Mouse (Mus musculus): ENCODE data around the gene 1700010B08Rik. TPM values are rescaled to one million over a fixed set of nuclear protein-coding genes. Genes with fewer than 3 reads are reported as not detected.
"Not testable (repeated sequence)": the region's sequence is repeated elsewhere in the genome, so short reads cannot be mapped to it uniquely, and the experiment has no call there.

Gene 1700010B08Rik
- polyA plus RNA-seq, 1 experiment from 2014 or later, result 0.19 TPM

DNA sequence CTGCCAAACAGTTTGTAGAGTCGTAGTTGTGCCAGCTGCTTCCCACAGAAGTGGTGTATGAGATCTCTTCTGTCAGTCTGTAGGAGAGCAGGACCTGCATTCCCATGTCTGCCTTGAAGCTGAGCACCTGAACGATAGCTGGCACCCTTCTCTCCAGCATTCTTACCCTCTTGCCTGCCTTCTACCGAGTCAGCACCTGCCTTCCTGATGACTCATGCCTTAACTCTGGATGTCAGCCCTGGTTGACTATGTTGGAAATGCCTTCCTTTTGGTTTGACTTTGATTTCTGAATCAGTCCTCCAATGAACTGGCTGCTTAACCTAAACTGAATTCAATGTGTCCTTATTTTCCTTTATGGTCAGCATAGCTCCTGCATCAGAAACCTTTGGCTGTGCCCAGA is 20.4 kb upstream of the 1700010B08Rik start:
- no peak for ATAC-seq (replicated peaks)

DNA sequence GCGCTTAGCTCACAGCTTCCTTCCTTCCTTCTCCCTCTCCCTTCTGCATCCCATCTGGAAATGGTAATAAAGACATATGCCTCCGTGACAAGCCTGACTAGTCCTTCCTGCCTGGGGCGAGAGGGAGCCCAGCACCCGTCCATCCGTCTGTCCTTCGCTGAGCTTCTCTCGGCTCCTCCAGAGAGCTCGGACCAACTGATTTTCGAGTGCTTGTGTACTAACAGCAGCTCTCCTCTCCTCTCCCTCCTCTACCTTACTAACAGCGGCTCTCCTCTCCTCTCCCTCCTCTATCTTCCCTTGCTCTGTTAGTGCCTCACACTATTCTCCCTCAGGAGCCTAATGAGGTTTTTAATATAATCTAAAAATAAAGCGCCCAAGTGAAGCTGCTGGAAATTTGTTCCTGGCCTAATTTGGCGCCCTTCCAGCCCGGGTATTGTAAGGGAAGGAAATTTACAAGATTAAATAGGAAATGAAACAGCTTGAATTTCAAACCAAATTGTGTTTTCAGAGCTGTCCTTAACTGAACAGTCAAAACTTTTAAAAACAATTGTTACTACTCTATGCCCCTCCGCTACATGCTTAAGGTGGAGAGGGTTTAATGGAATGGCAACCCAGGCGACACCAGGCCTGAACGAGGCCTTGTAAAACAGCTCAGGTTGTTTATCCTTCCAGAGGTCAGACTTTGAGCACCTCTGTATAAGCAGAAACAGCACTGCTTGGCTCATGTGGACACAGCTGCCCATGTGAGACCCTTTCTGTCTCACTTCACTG is 16.9 kb upstream of the 1700010B08Rik start:
- 77% methylated on average over 16 of the region's 16 CpGs for WGBS
- no peak overlapping the region for H3K4me3 ChIP-seq

More for the DNA sequence above, 20.4 kb upstream of the 1700010B08Rik start:
- Histone ChIP-seq H3K4me2 (no peak overlapping the region), H3K9ac (no peak overlapping the region), H3K36me3 (replicated peaks) (peaks cover 12% of the 10 kb centered on the region; the same call in 1 of the 2 replicates), H3K4me3 (no peak overlapping the region), H3K9me3 (no peaks in the 10 kb centered on the region), H3K27me3 (replicated peaks) (no peaks in the 10 kb centered on the region), H3K27ac (no peak overlapping the region), H3K4me1 (no peaks in the 10 kb centered on the region)
- 94% methylated on average over 3 of the region's 3 CpGs for WGBS

DNA sequence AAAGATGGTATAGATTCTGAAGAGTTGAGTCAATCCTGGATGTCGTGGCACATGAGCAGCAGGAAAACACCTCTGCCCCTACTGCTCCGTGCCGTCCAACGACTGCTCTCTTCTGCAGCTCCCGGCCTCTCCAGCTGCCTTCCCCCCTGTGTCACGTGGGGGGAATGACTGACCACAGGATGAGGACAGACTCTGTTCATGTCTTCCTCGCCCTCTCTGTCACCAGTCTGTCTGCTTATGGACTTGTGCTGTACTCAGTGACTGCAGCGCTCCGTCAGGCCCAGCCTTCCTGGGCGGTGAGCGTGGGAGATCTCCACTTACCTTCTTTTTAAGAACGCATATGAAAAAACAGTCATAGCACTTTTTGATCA is 16.4 kb upstream of the 1700010B08Rik start:
- Histone ChIP-seq H3K27me3 (replicated peaks) (no peaks in the 10 kb centered on the region), H3K27ac (no peak overlapping the region), H3K4me3 (no peak overlapping the region), H3K36me3 (replicated peaks) (peaks cover 9% of the 10 kb centered on the region; the same call in 1 of the 2 replicates), H3K4me1 (no peaks in the 10 kb centered on the region), H3K9ac (no peak overlapping the region), H3K4me2 (no peak overlapping the region), H3K9me3 (no peaks in the 10 kb centered on the region)
- WGBS, result 89% methylated on average over 12 of the region's 12 CpGs
- no peak for ATAC-seq (replicated peaks)

More for the DNA sequence above, 16.9 kb upstream of the 1700010B08Rik start:
- Histone ChIP-seq H3K9me3 (no peaks in the 10 kb centered on the region), H3K4me2 (no peak overlapping the region), H3K27ac (no peak overlapping the region), H3K27me3 (replicated peaks) (no peaks in the 10 kb centered on the region), H3K9ac (no peak overlapping the region), H3K4me1 (no peaks in the 10 kb centered on the region), H3K36me3 (replicated peaks) (peaks cover 9% of the 10 kb centered on the region; the same call in 1 of the 2 replicates)
- ATAC-seq (replicated peaks), result no peak

DNA sequence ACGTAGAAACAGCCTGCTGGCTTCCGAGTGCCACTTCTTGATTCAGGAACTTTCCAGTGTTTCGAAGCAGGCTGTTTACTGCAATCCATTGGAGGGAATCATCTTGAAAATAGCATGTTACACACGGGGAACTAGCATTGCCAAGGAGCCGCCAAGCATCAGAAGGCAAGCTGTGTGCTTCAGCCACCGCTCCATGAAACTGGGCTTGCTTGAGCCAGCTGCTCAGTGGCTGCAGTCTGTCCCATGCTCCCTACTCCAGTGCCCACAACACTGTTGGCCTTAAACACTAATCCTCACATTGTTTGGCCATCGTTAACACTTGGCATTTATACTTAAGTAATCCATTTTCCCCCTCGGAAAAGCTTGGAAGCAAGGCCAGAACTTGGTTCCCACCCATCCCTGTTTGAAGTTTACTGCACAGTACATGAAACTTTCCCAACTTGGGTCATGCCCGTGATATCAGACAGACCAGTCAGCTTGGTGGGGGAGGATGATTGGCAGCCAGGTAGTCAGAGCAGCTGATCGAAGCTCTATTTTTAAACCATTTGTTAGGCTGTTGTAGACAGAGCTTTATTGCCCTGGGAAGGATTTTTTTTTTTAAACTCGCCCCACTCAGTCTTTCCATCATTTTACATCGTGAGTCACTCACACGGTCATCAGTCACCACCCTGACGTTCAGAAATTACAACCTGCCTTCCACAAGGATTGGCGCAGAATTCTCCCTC is 13.2 kb upstream of the 1700010B08Rik start:
- no peak overlapping the region for H3K4me3 ChIP-seq
- WGBS, result 79% methylated on average over 15 of the region's 15 CpGs
- no peaks in the 10 kb centered on the region for H3K4me1 ChIP-seq
- no peaks in the 10 kb centered on the region for H3K27me3 ChIP-seq (replicated peaks)
- peaks cover 6% of the 10 kb centered on the region; the same call in 1 of the 2 replicates for H3K36me3 ChIP-seq (replicated peaks)
- H3K9ac ChIP-seq, result no peak overlapping the region
- no peak overlapping the region for H3K27ac ChIP-seq
- no peak overlapping the region for H3K4me2 ChIP-seq
- ATAC-seq (replicated peaks), result no peak
- H3K9me3 ChIP-seq, result no peaks in the 10 kb centered on the region

DNA sequence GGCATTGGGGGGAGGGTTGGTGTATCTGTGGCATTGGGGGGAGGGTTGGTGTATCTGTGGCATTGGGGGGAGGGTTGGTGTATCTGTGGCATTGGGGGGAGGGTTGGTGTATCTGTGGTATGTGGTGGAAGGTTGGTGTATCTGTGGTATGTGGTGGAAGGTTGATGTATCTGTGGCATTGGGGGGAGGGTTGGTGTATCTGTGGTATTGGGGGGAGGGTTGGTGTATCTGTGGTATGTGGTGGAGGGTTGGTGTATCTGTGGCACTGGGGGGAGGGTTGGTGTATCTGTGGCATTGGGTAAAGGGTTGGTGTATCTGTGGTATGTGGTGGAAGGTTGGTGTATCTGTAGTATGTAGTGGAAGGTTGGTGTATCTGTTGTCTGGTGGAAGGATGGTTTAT is 11.6 kb upstream of the 1700010B08Rik start:
- H3K4me3 ChIP-seq; ATAC-seq (replicated peaks); H3K36me3 ChIP-seq (replicated peaks); H3K4me1 ChIP-seq; H3K27ac ChIP-seq; H3K9me3 ChIP-seq; H3K27me3 ChIP-seq (replicated peaks); H3K9ac ChIP-seq; H3K4me2 ChIP-seq: not testable (repeated sequence)

DNA sequence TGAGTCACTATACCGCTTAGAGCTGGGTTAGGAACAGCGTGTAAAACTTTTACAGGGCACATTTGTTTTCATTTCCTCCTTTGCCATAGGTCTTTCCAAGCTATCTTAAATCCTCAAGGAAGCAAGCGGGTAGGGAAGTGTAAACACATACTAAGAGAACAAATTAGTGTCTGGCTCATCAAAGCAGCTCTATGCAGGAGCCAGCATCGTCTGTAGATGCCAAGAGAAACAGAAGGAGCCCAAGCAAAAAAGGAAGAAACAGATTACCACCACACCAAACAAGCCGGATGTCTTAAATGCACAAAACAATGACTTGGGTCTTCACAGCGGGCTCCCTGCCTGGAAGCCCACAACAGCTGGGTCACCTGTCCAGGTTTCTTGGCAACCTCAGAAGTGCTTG is 9.0 kb upstream of the 1700010B08Rik start:
- Histone ChIP-seq H3K9ac (no peak overlapping the region), H3K4me1 (peaks cover 6% of the 10 kb centered on the region), H3K9me3 (no peaks in the 10 kb centered on the region), H3K4me2 (no peak overlapping the region), H3K27ac (no peak overlapping the region), H3K27me3 (replicated peaks) (no peaks in the 10 kb centered on the region), H3K4me3 (no peak overlapping the region), H3K36me3 (replicated peaks) (no peaks in the 10 kb centered on the region)
- 74% methylated on average over 6 of the region's 6 CpGs for WGBS
- ATAC-seq (replicated peaks), result no peak

DNA sequence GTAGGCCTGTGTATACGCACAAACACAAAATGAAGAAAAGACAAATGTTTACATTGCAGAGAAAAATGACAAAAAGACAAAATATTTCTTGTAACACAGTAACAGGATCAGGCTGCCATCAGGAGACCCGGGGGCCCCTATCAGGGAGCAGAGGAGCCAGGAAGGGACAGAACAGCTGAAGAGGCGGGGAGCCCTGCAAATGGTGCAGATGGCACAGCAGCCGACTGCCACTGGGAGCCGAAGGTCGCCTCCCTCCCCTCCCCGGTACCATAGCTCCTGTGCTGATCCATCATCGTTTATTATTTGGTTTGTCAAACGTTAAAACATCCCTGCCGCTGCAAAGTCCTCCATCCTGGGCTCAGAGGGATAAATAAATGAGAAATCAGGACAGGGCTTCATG is 6.6 kb upstream of the 1700010B08Rik start:
- no peak for ATAC-seq (replicated peaks)
- Histone ChIP-seq H3K4me3 (no peak overlapping the region), H3K4me1 (peaks cover 9% of the 10 kb centered on the region), H3K36me3 (replicated peaks) (no peaks in the 10 kb centered on the region), H3K27me3 (replicated peaks) (no peaks in the 10 kb centered on the region), H3K9me3 (no peaks in the 10 kb centered on the region), H3K9ac (no peak overlapping the region), H3K4me2 (no peak overlapping the region), H3K27ac (no peak overlapping the region)
- 66% methylated on average over 10 of the region's 10 CpGs for WGBS

DNA sequence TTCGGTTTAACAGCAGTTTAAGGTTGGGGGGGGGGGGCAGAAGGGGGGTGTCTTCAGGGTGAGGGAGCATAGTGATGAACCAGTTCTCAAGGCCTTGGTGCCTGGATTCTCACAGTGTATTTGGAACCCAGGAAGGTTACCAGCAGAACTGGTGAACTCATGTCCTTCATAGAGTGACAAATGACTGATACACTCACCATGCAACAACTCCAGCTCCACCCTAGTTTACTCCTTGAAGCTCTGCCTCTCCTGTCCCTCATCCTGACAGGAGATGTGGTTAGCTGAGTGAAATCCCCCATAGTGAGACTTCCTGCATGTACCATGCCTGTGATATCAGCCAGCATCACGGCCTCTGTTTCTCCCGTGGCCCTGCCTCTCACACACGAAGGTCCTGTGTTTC is 6.0 kb upstream of the 1700010B08Rik start:
- Histone ChIP-seq H3K9ac (no peak overlapping the region), H3K4me1 (peaks cover 9% of the 10 kb centered on the region), H3K4me2 (no peak overlapping the region), H3K36me3 (replicated peaks) (no peaks in the 10 kb centered on the region), H3K27ac (no peak overlapping the region), H3K4me3 (no peak overlapping the region), H3K9me3 (no peaks in the 10 kb centered on the region), H3K27me3 (replicated peaks) (no peaks in the 10 kb centered on the region)
- WGBS, result 84% methylated on average over 4 of the region's 4 CpGs
- no peak for ATAC-seq (replicated peaks)

DNA sequence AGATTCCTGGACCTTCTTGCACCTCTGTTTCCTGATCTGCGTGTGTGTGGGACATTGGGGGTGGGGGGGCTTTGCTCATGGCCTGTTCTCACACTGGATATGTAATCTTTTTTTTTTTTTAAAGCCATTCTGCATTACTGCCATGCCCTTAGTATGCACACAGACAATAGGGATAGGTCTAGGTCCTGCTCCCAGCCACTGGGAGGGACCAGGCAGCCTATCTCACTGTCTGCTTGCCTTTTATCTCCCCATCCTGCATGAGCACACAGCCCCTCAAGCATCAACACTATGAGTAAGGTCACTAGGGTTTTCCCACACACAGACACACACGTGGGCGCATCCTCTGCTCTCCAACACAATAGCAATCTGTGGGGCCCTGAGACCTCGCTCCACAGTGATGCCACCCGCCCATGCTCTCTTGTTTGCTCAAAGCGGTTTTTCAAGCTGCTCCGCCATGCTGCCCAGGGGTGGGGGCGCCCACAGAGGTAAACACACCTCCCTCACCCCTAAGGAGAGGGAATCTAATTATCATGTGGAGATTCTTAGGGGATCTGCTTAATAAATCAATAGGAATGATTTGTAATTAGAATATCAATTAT is 4.5 kb upstream of the 1700010B08Rik start:
- H3K4me2 ChIP-seq, result no peak overlapping the region
- 31% methylated on average over 8 of the region's 8 CpGs for WGBS
- no peak overlapping the region for H3K4me3 ChIP-seq
- H3K36me3 ChIP-seq (replicated peaks), result no peaks in the 10 kb centered on the region
- ATAC-seq (replicated peaks), result peak; percentile 44
- H3K27me3 ChIP-seq (replicated peaks), result no peaks in the 10 kb centered on the region
- no peaks in the 10 kb centered on the region for H3K9me3 ChIP-seq
- H3K9ac ChIP-seq, result no peak overlapping the region
- H3K4me1 ChIP-seq, result peaks cover 9% of the 10 kb centered on the region
- H3K27ac ChIP-seq, result 0 out of 2 replicates have a peak overlapping the region, but pooled peaks have one; percentile 0

DNA sequence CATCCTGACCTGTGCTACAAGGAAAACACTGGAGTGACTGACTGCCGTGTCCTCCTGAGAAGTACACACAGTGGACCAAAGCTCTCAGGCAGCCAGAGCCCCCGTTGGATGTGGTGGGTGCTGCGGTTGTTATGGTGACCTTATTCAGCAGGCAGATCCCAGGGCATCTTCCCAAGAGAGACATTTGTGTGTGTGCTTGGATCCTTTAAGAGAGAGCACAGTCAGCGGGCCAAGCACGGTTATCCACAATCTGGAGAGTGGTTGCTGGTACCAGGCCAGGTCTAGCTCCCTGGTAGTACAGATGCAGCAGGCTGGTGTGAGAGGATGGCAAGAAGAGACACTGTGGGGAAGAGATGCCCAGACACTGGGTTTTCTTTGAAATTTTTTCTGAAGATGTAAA is 2.2 kb upstream of the 1700010B08Rik start:
- H3K27ac ChIP-seq, result no peak overlapping the region
- no peak overlapping the region for H3K4me3 ChIP-seq
- no peak overlapping the region for H3K9ac ChIP-seq
- no peak for ATAC-seq (replicated peaks)
- no peaks in the 10 kb centered on the region for H3K36me3 ChIP-seq (replicated peaks)
- peaks cover 9% of the 10 kb centered on the region for H3K4me1 ChIP-seq
- 91% methylated on average over 5 of the region's 5 CpGs for WGBS
- no peak overlapping the region for H3K4me2 ChIP-seq
- H3K27me3 ChIP-seq (replicated peaks), result no peaks in the 10 kb centered on the region
- no peaks in the 10 kb centered on the region for H3K9me3 ChIP-seq

DNA sequence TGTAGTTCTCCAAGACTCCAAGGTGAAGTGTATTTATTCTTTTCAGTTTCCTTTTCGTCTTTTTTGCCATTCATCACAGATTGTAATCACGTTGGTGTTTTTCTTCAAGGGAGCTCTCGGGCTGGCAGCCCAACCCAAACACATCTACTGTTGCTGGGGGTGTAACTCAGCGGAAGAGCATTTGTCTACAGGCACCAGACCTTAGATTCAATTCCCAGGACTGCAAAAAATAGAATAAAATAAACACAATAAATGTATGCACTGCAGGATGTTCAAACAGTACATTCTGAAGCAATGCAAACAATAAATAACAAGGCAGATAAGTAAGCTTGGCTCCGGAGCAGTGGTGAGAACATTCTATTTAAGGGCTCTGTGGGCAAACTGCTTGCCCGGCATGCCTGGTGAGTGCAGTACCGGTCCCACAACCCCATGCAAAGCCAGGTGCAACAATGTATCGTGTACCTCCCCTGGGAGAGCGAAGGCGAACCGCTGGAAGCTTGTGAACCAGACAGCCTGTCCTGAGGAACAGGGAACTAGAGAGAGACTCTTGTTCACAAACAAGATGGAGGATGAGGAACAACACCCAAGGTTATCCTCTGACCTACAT is 3.1 kb downstream of the 1700010B08Rik start:
- H3K27me3 ChIP-seq (replicated peaks), result no peaks in the 10 kb centered on the region
- H3K9me3 ChIP-seq, result no peaks in the 10 kb centered on the region
- H3K4me3 ChIP-seq, result no peak overlapping the region
- no peak overlapping the region for H3K27ac ChIP-seq
- no peak for ATAC-seq (replicated peaks)
- 74% methylated on average over 11 of the region's 11 CpGs for WGBS
- H3K36me3 ChIP-seq (replicated peaks), result no peaks in the 10 kb centered on the region
- no peak overlapping the region for H3K9ac ChIP-seq
- H3K4me1 ChIP-seq, result no peaks in the 10 kb centered on the region
- no peak overlapping the region for H3K4me2 ChIP-seq

DNA sequence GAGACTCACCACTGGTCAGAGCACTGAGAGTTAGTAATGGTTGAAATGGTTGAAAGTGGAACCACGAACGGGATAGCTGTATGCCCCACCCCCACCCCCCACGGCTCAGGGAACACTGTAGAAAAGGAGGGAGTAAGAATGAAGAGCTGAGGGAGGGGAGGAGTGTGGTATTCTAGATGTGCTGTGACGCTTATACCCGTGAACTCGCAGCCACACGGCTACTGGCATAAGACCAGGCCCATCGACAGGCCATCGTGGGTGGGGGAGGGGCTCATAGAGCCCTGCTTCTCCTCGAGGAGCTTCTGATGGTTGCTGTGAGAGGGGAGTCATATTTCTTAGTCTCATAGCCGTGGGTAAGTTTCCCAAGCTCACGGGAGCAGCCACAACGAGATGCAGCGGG is 5.2 kb downstream of the 1700010B08Rik start:
- Histone ChIP-seq H3K27me3 (replicated peaks) (no peaks in the 10 kb centered on the region), H3K4me1 (no peaks in the 10 kb centered on the region), H3K4me3 (no peak overlapping the region), H3K9me3 (no peaks in the 10 kb centered on the region), H3K27ac (no peak overlapping the region), H3K9ac (no peak overlapping the region), H3K36me3 (replicated peaks) (no peaks in the 10 kb centered on the region), H3K4me2 (no peak overlapping the region)
- 54% methylated on average over 14 of the region's 14 CpGs for WGBS
- no peak for ATAC-seq (replicated peaks)

Measured in midbrain, embryonic 15.5 days (tissue).